Mouse (Mus musculus) left cerebral cortex, adult 2 months (tissue): ENCODE measurements around the gene Mdh1. TPM values are rescaled to one million over a fixed set of nuclear protein-coding genes. Genes with fewer than 3 reads are reported as not detected.

Experiments
- DNase-seq, 2 experiments: peaks; one replicate each; pipeline ENCODE4 v3.0.0; 2021 to 2022; ENCODE audit warnings: low spot score in 2 of 2, mixed read lengths in 1 of 2; ENCODE audit errors: extremely low spot score in 1 of 2
- H3K27ac ChIP-seq: fragments of 200-600 bp; 2 replicates; pipeline ENCODE4 v1.8.1; 2022
- H3K4me3 ChIP-seq: fragments of 200-600 bp; 2 replicates; pipeline ENCODE4 v1.8.1; 2022
- CTCF ChIP-seq: fragments of 200-600 bp; IDR thresholded peaks from 2 replicates; pipeline ENCODE4 v1.8.1; 2022; ENCODE audit warnings: antibody characterized with exemption, mild to moderate bottlenecking, moderate library complexity
- intact Hi-C: fragments of 180-260 bp; cut with DNase I; formaldehyde crosslinking; loops from one replicate; pipeline ENCODE4 v1.15.1; 2025
- total RNA-seq, 2 experiments: library from RNA; stranded (reverse); gene quantifications; 2 replicates each; pipeline ENCODE4 v1.2.3; 2021

Mdh1 gene
- total RNA-seq, 2 experiments from 2014 or later: 780 to 844 TPM

GRCm38 (mm10) chr11:21564681-21565405 is 7.3 kb downstream of the Mdh1 start:
- intact Hi-C loops: loop anchor here (10.0 kb wide), 1 partner anchor 230 kb away; no protein-coding TSS in a partner anchor
- no peak for TF ChIP-seq CTCF
- DNase-seq: no peak
- Histone ChIP-seq H3K4me3 (no peak overlapping the region), H3K27ac (no peak overlapping the region)

GRCm38 (mm10) chr11:21563617-21564325 is 8.4 kb downstream of the Mdh1 start:
- no peak overlapping the region for H3K4me3 ChIP-seq
- DNase-seq: no peak
- TF ChIP-seq CTCF: no peak
- intact Hi-C loops: loop anchor here (10.0 kb wide), 1 partner anchor 229 kb away; no protein-coding TSS in a partner anchor
- peak overlapping the region; percentile 29; the same call in 1 of the 2 replicates for H3K27ac ChIP-seq

GRCm38 (mm10) chr11:21561347-21561746 is 10.8 kb downstream of the Mdh1 start:
- peak in 1 of 2 experiments; percentile 28 for DNase-seq
- no peak overlapping the region for H3K27ac ChIP-seq
- TF ChIP-seq CTCF: no peak
- intact Hi-C loops: loop anchor here (10.0 kb wide), 1 partner anchor 227 kb away; no protein-coding TSS in a partner anchor
- H3K4me3 ChIP-seq: no peak overlapping the region

- no peak for TF ChIP-seq CTCF
- no peak overlapping the region for H3K4me3 ChIP-seq
- intact Hi-C loops: loop anchor here (10.0 kb wide), 1 partner anchor 225 kb away; no protein-coding TSS in a partner anchor
Observed at GRCm38 (mm10) chr11:21559727-21560126, 12.4 kb downstream of the Mdh1 start.

GRCm38 (mm10) chr11:21552049-21552448 is 20.1 kb downstream of the Mdh1 start:
- intact Hi-C loops: no loop called here

More at GRCm38 (mm10) chr11:21559727-21560126, 12.4 kb downstream of the Mdh1 start:
- no peak overlapping the region for H3K27ac ChIP-seq
- DNase-seq: no peak

GRCm38 (mm10) chr11:21550222-21551173 is 21.7 kb downstream of the Mdh1 start:
- intact Hi-C loops: no loop called here
- H3K4me3 ChIP-seq: no peak overlapping the region

More at GRCm38 (mm10) chr11:21552049-21552448, 20.1 kb downstream of the Mdh1 start:
- H3K4me3 ChIP-seq: no peak overlapping the region
- no peak overlapping the region for H3K27ac ChIP-seq
- no peak for DNase-seq
- no peak for TF ChIP-seq CTCF

GRCm38 (mm10) chr11:21549754-21550153 is 22.4 kb downstream of the Mdh1 start:
- intact Hi-C loops: no loop called here
- Histone ChIP-seq H3K27ac (no peak overlapping the region), H3K4me3 (no peak overlapping the region)
- no peak for TF ChIP-seq CTCF
- DNase-seq: no peak

More at GRCm38 (mm10) chr11:21550222-21551173, 21.7 kb downstream of the Mdh1 start:
- TF ChIP-seq CTCF: no peak
- no peak for DNase-seq
- H3K27ac ChIP-seq: no peak overlapping the region

- no peak for TF ChIP-seq CTCF
- Histone ChIP-seq H3K4me3 (no peak overlapping the region), H3K27ac (no peak overlapping the region)
- no peak for DNase-seq
- intact Hi-C loops: no loop called here
Observed at GRCm38 (mm10) chr11:21549052-21549451, 23.1 kb downstream of the Mdh1 start.

GRCm38 (mm10) chr11:21547518-21547917 is 24.6 kb downstream of the Mdh1 start:
- DNase-seq: no peak
- H3K27ac ChIP-seq: no peak overlapping the region
- intact Hi-C loops: no loop called here
- no peak overlapping the region for H3K4me3 ChIP-seq
- TF ChIP-seq CTCF: no peak

GRCm38 (mm10) chr11:21546671-21547070 is 25.5 kb downstream of the Mdh1 start:
- Histone ChIP-seq H3K4me3 (no peak overlapping the region), H3K27ac (no peak overlapping the region)
- intact Hi-C loops: no loop called here
- DNase-seq: no peak
- no peak for TF ChIP-seq CTCF

GRCm38 (mm10) chr11:21545951-21546350 is 26.2 kb downstream of the Mdh1 start:
- H3K4me3 ChIP-seq: no peak overlapping the region
- intact Hi-C loops: no loop called here
- TF ChIP-seq CTCF: no peak

More at GRCm38 (mm10) chr11:21545951-21546350, 26.2 kb downstream of the Mdh1 start:
- no peak for DNase-seq
- no peak overlapping the region for H3K27ac ChIP-seq
